Mouse (Mus musculus) brain, embryonic 14.5 days (tissue): ENCODE measurements around the gene Fam219a.

ENCODE experiments used
- CTCF ChIP-seq: fragments of 200-500 bp; IDR thresholded peaks from 2 replicates; pipeline ENCODE4 v1.5.1; 2012; ENCODE audit warnings: inconsistent platforms, mild to moderate bottlenecking, moderate library complexity, borderline replicate concordance; ENCODE audit not compliant: insufficient read depth, insufficient read length; ENCODE audit errors: extremely low read depth
- POLR2A ChIP-seq: fragments of 200-500 bp; IDR thresholded peaks from 2 replicates; pipeline ENCODE4 v1.6.1; 2012; ENCODE audit warnings: mild to moderate bottlenecking, inconsistent platforms, borderline replicate concordance; ENCODE audit not compliant: poor library complexity, insufficient read depth, insufficient read length, severe bottlenecking; ENCODE audit errors: extremely low read depth

- TF ChIP-seq CTCF (no peak), POLR2A (no peak)
Observed at GRCm38 (mm10) chr4:41556311-41556953, 12.9 kb downstream of the Fam219a start.
